Mouse (Mus musculus) intestine, embryonic 15.5 days (tissue): Measurements from ENCODE around the gene Gm9999. TPM values are rescaled to one million over a fixed set of nuclear protein-coding genes. Genes with fewer than 3 reads are reported as not detected.
"Not testable (repeated sequence)": the region's sequence is repeated elsewhere in the genome, so short reads cannot be mapped to it uniquely, and the experiment has no call there.

ENCODE experiments used
- ATAC-seq: fragments of 200-750 bp; cut with Nextera tagmentation; 2 replicates; pipeline ENCODE4 v1.8.0; 2017; ENCODE audit warnings: moderate TSS enrichment, moderate library complexity
- H3K27ac ChIP-seq: fragments of 300-500 bp; sonication (generic); 2 replicates; pipeline ENCODE4 v1.5.1; 2015; ENCODE audit warnings: mild to moderate bottlenecking, inconsistent platforms
- H3K27me3 ChIP-seq: fragments of 300-500 bp; sonication (generic); replicated peaks from 2 replicates; pipeline ENCODE4 v1.6.1; 2015; ENCODE audit warnings: inconsistent platforms
- H3K36me3 ChIP-seq: fragments of 300-500 bp; sonication (generic); 2 replicates; pipeline ENCODE4 v1.6.1; 2015; ENCODE audit warnings: inconsistent platforms
- H3K4me1 ChIP-seq: fragments of 300-500 bp; sonication (generic); replicated peaks from 2 replicates; pipeline ENCODE4 v1.6.1; 2015; ENCODE audit warnings: inconsistent platforms
- H3K4me2 ChIP-seq: fragments of 300-500 bp; sonication (generic); replicated peaks from 2 replicates; pipeline ENCODE4 v1.6.1; 2015; ENCODE audit warnings: mild to moderate bottlenecking, inconsistent platforms
- H3K4me3 ChIP-seq: fragments of 300-500 bp; sonication (generic); replicated peaks from 2 replicates; pipeline ENCODE4 v1.5.1; 2015; ENCODE audit warnings: inconsistent platforms
- H3K9ac ChIP-seq: fragments of 300-500 bp; sonication (generic); 2 replicates; pipeline ENCODE4 v1.6.1; 2015; ENCODE audit warnings: inconsistent platforms
- H3K9me3 ChIP-seq: fragments of 300-500 bp; sonication (generic); 2 replicates; pipeline ENCODE4 v1.6.1; 2016; ENCODE audit warnings: inconsistent platforms
- WGBS: fragments of 180-500 bp; shearing (Covaris S2); methylation state at CpG from one replicate; pipeline ENCODE4 v1.1.7; 2015; 5-methylcytosine and 5-hydroxymethylcytosine counted together
- polyA plus RNA-seq: library from polyadenylated mRNA; unstranded; fragments of >200 nt; fragmentation: Nextera tagmentation; extraction: Ambion mirVana; gene quantifications from 2 replicates; pipeline ENCODE4 v1.2.1, GENCODE M21; 2015

Gm9999 gene
- polyA plus RNA-seq, 1 experiment from 2014 or later = not detected

GRCm38 (mm10) chr7:47017146-47017545 is 33.8 kb downstream of the Gm9999 start:
- 59% methylated on average over 7 of the region's 7 CpGs for WGBS
- Histone ChIP-seq H3K9me3 (no peaks in the 10 kb centered on the region), H3K9ac (no peak overlapping the region), H3K36me3 (no peaks in the 10 kb centered on the region), H3K4me3 (no peak overlapping the region), H3K4me2 (no peak overlapping the region), H3K27ac (no peak overlapping the region), H3K4me1 (peaks cover 15% of the 10 kb centered on the region), H3K27me3 (no peaks in the 10 kb centered on the region)
- ATAC-seq = no peak

GRCm38 (mm10) chr7:47019641-47020040 is 36.3 kb downstream of the Gm9999 start:
- Histone ChIP-seq H3K4me1 (peaks cover 12% of the 10 kb centered on the region; the same call in 1 of the 2 replicates), H3K4me2 (no peak overlapping the region), H3K27me3 (no peaks in the 10 kb centered on the region), H3K4me3 (no peak overlapping the region), H3K27ac (no peak overlapping the region), H3K36me3 (no peaks in the 10 kb centered on the region), H3K9ac (no peak overlapping the region), H3K9me3 (no peaks in the 10 kb centered on the region)
- 66% methylated on average over 5 of the region's 5 CpGs for WGBS
- ATAC-seq = no peak

GRCm38 (mm10) chr7:47020956-47021355 is 37.6 kb downstream of the Gm9999 start:
- WGBS = 11% methylated on average over 8 of the region's 8 CpGs
- Histone ChIP-seq H3K27ac (no peak overlapping the region), H3K9me3 (no peaks in the 10 kb centered on the region), H3K4me1 (0 out of 2 replicates have a peak, but pooled peaks cover 4% of the 10 kb centered on the region), H3K36me3 (no peaks in the 10 kb centered on the region), H3K9ac (no peak overlapping the region), H3K27me3 (no peaks in the 10 kb centered on the region), H3K4me2 (peak overlapping the region; percentile 39), H3K4me3 (no peak overlapping the region)
- peak; percentile 42; the same call in 1 of the 2 replicates for ATAC-seq

GRCm38 (mm10) chr7:47022482-47022881 is 39.1 kb downstream of the Gm9999 start:
- ATAC-seq = no peak
- H3K4me3 ChIP-seq = no peak overlapping the region
- no peak overlapping the region for H3K4me2 ChIP-seq
- H3K36me3 ChIP-seq = no peaks in the 10 kb centered on the region
- WGBS = 65% methylated on average over 8 of the region's 8 CpGs
- H3K27me3 ChIP-seq = no peaks in the 10 kb centered on the region
- H3K27ac ChIP-seq = no peak overlapping the region
- 0 out of 2 replicates have a peak, but pooled peaks cover 4% of the 10 kb centered on the region for H3K4me1 ChIP-seq
- no peak overlapping the region for H3K9ac ChIP-seq
- H3K9me3 ChIP-seq = no peaks in the 10 kb centered on the region

GRCm38 (mm10) chr7:47023530-47023929 is 40.1 kb downstream of the Gm9999 start:
- Histone ChIP-seq H3K4me1 (0 out of 2 replicates have a peak, but pooled peaks cover 4% of the 10 kb centered on the region), H3K36me3 (no peaks in the 10 kb centered on the region), H3K27ac (no peak overlapping the region), H3K4me3 (no peak overlapping the region), H3K4me2 (no peak overlapping the region), H3K9ac (no peak overlapping the region), H3K27me3 (no peaks in the 10 kb centered on the region), H3K9me3 (no peaks in the 10 kb centered on the region)
- peak; percentile 53 for ATAC-seq
- 20% methylated on average over 6 of the region's 6 CpGs for WGBS

- H3K4me1 ChIP-seq = 0 out of 2 replicates have a peak, but pooled peaks cover 4% of the 10 kb centered on the region
- no peaks in the 10 kb centered on the region for H3K9me3 ChIP-seq
- 0 out of 2 replicates have a peak overlapping the region, but pooled peaks have one; percentile 3 for H3K4me2 ChIP-seq
- no peak overlapping the region for H3K4me3 ChIP-seq
- H3K27ac ChIP-seq = no peak overlapping the region
- H3K36me3 ChIP-seq = no peaks in the 10 kb centered on the region
- no peaks in the 10 kb centered on the region for H3K27me3 ChIP-seq
- ATAC-seq = peak; percentile 88
- no peak overlapping the region for H3K9ac ChIP-seq
- 72% methylated on average over 7 of the region's 7 CpGs for WGBS
Observed at GRCm38 (mm10) chr7:47024454-47024853, 41.1 kb downstream of the Gm9999 start.

GRCm38 (mm10) chr7:47025429-47025828 is 42.0 kb downstream of the Gm9999 start:
- Histone ChIP-seq H3K9me3 (no peaks in the 10 kb centered on the region), H3K4me1 (0 out of 2 replicates have a peak, but pooled peaks cover 4% of the 10 kb centered on the region), H3K27me3 (no peaks in the 10 kb centered on the region), H3K4me2 (no peak overlapping the region), H3K4me3 (no peak overlapping the region), H3K27ac (no peak overlapping the region), H3K36me3 (no peaks in the 10 kb centered on the region), H3K9ac (no peak overlapping the region)
- no peak for ATAC-seq
- WGBS = 74% methylated on average over 9 of the region's 9 CpGs

- H3K4me3 ChIP-seq, H3K4me2 ChIP-seq, ATAC-seq, H3K27ac ChIP-seq, H3K4me1 ChIP-seq, H3K9ac ChIP-seq, H3K36me3 ChIP-seq, H3K27me3 ChIP-seq, H3K9me3 ChIP-seq: not testable (repeated sequence)
- WGBS = 88% methylated on average over 3 of the region's 3 CpGs
Observed at GRCm38 (mm10) chr7:47026899-47027298, 43.5 kb downstream of the Gm9999 start.

GRCm38 (mm10) chr7:47027520-47027919 is 44.1 kb downstream of the Gm9999 start:
- Histone ChIP-seq H3K27ac (no peak overlapping the region), H3K4me3 (no peak overlapping the region), H3K4me2 (no peak overlapping the region), H3K4me1 (no peaks in the 10 kb centered on the region), H3K27me3 (no peaks in the 10 kb centered on the region), H3K9ac (no peak overlapping the region), H3K36me3 (no peaks in the 10 kb centered on the region), H3K9me3 (no peaks in the 10 kb centered on the region)
- no peak for ATAC-seq
- WGBS = 97% methylated on average over 1 of the region's 1 CpGs

GRCm38 (mm10) chr7:47030517-47031193 is 47.3 kb downstream of the Gm9999 start:
- ATAC-seq = no peak
- Histone ChIP-seq H3K36me3 (no peaks in the 10 kb centered on the region), H3K27me3 (no peaks in the 10 kb centered on the region), H3K4me1 (no peaks in the 10 kb centered on the region), H3K4me2 (no peak overlapping the region), H3K9me3 (no peaks in the 10 kb centered on the region), H3K27ac (no peak overlapping the region), H3K9ac (no peak overlapping the region), H3K4me3 (no peak overlapping the region)
- WGBS = 84% methylated on average over 9 of the region's 9 CpGs

- no peaks in the 10 kb centered on the region for H3K36me3 ChIP-seq
- H3K4me3 ChIP-seq = no peak overlapping the region
- no peaks in the 10 kb centered on the region for H3K9me3 ChIP-seq
- H3K4me2 ChIP-seq = no peak overlapping the region
- WGBS = 82% methylated on average over 4 of the region's 4 CpGs
- H3K27ac ChIP-seq = no peak overlapping the region
- no peak overlapping the region for H3K9ac ChIP-seq
- ATAC-seq = no peak
- no peaks in the 10 kb centered on the region for H3K4me1 ChIP-seq
- H3K27me3 ChIP-seq = no peaks in the 10 kb centered on the region
Observed at GRCm38 (mm10) chr7:47031371-47031770, 48.0 kb downstream of the Gm9999 start.

- H3K4me3 ChIP-seq = no peak overlapping the region
- H3K4me1 ChIP-seq = no peaks in the 10 kb centered on the region
- WGBS = 88% methylated on average over 4 of the region's 4 CpGs
- no peak overlapping the region for H3K27ac ChIP-seq
- H3K9ac ChIP-seq = no peak overlapping the region
- H3K27me3 ChIP-seq = no peaks in the 10 kb centered on the region
- H3K4me2 ChIP-seq = no peak overlapping the region
- no peak for ATAC-seq
- H3K9me3 ChIP-seq = no peaks in the 10 kb centered on the region
- no peaks in the 10 kb centered on the region for H3K36me3 ChIP-seq
Observed at GRCm38 (mm10) chr7:47034785-47035384, 51.5 kb downstream of the Gm9999 start.

GRCm38 (mm10) chr7:47035426-47035825 is 52.0 kb downstream of the Gm9999 start:
- WGBS = 75% methylated on average over 8 of the region's 8 CpGs

More at GRCm38 (mm10) chr7:47035426-47035825, 52.0 kb downstream of the Gm9999 start:
- no peaks in the 10 kb centered on the region for H3K36me3 ChIP-seq
- no peak overlapping the region for H3K27ac ChIP-seq
- no peaks in the 10 kb centered on the region for H3K4me1 ChIP-seq
- H3K9ac ChIP-seq = no peak overlapping the region
- no peaks in the 10 kb centered on the region for H3K9me3 ChIP-seq
- H3K27me3 ChIP-seq = no peaks in the 10 kb centered on the region
- no peak overlapping the region for H3K4me3 ChIP-seq
- H3K4me2 ChIP-seq = no peak overlapping the region
- ATAC-seq = no peak
